Mouse (Mus musculus) kidney, embryonic 16.5 days (tissue): Measurements from ENCODE around the gene Abcb9. TPM values are rescaled to one million over a fixed set of nuclear protein-coding genes. Genes with fewer than 3 reads are reported as not detected.

ENCODE experiments used
- polyA plus RNA-seq: library from polyadenylated mRNA; unstranded; fragments of >200 nt; fragmentation: Nextera tagmentation; extraction: Ambion mirVana; gene quantifications from 2 replicates; pipeline ENCODE4 v1.2.1, GENCODE M21; 2015

Abcb9 gene
- polyA plus RNA-seq, 1 experiment from 2014 or later: 2.6 TPM

Other genes starting within 250 kb of the Abcb9 start
- gene Hcar2, start 230.3 kb downstream of the Abcb9 start, polyA plus RNA-seq: not detected in 2 replicates
- 3.0 and 3.2 TPM in 2 replicates for gene Hcar1, start 215.8 kb downstream of the Abcb9 start, polyA plus RNA-seq
- gene Denr, start 188.6 kb downstream of the Abcb9 start, polyA plus RNA-seq: 107 and 124 TPM in 2 replicates
- gene Gm43518, start 168.4 kb downstream of the Abcb9 start, polyA plus RNA-seq: 3.3 and 4.0 TPM in 2 replicates
- 6.3 and 6.8 TPM in 2 replicates for gene Ccdc62, start 165.1 kb downstream of the Abcb9 start, polyA plus RNA-seq
- 23.1 and 25.6 TPM in 2 replicates for gene Hip1r, start 122.2 kb downstream of the Abcb9 start, polyA plus RNA-seq
- gene Vps37b, start 63.5 kb downstream of the Abcb9 start, polyA plus RNA-seq: 40.8 and 41.8 TPM in 2 replicates
- 30.6 and 32.4 TPM in 2 replicates for gene Ogfod2, start 16.5 kb upstream of the Abcb9 start, polyA plus RNA-seq
- gene Arl6ip4, start 20.3 kb upstream of the Abcb9 start, polyA plus RNA-seq: 100 and 102 TPM in 2 replicates
- 3.9 and 4.1 TPM in 2 replicates for gene Pitpnm2, start 154.0 kb upstream of the Abcb9 start, polyA plus RNA-seq
- gene Mphosph9, start 232.2 kb upstream of the Abcb9 start, polyA plus RNA-seq: 10.8 and 13.8 TPM in 2 replicates
- 18.5 and 20.4 TPM in 2 replicates for gene 2810006K23Rik, start 232.3 kb upstream of the Abcb9 start, polyA plus RNA-seq